Mouse (Mus musculus) limb, embryonic 15.5 days (tissue): ENCODE results near the gene Colgalt2. TPM values are rescaled to one million over a fixed set of nuclear protein-coding genes. Genes with fewer than 3 reads are reported as not detected.
"Not testable (repeated sequence)": the region's sequence is repeated elsewhere in the genome, so short reads cannot be mapped to it uniquely, and the experiment has no call there.

Experiments used
- ATAC-seq: fragments of 200-750 bp; cut with Nextera tagmentation; 2 replicates; pipeline ENCODE4 v1.8.0; 2017; ENCODE audit warnings: low read depth, moderate TSS enrichment; ENCODE audit not compliant: insufficient number of reproducible peaks, low FRiP score, low TSS enrichment
- H3K27ac ChIP-seq: fragments of 300-500 bp; sonication (generic); 2 replicates; pipeline ENCODE4 v1.5.1; 2015; ENCODE audit warnings: moderate library complexity, mild to moderate bottlenecking, inconsistent platforms
- H3K27me3 ChIP-seq: fragments of 300-500 bp; sonication (generic); 2 replicates; pipeline ENCODE4 v1.6.1; 2015; ENCODE audit warnings: inconsistent platforms
- H3K36me3 ChIP-seq: fragments of 300-500 bp; sonication (generic); 2 replicates; pipeline ENCODE4 v1.6.1; 2015; ENCODE audit warnings: inconsistent platforms
- H3K4me1 ChIP-seq: fragments of 300-500 bp; sonication (generic); 2 replicates; pipeline ENCODE4 v1.6.1; 2015; ENCODE audit warnings: inconsistent platforms
- H3K4me2 ChIP-seq: fragments of 300-500 bp; sonication (generic); 2 replicates; pipeline ENCODE4 v1.6.1; 2015; ENCODE audit warnings: mild to moderate bottlenecking, inconsistent platforms
- H3K4me3 ChIP-seq: fragments of 300-500 bp; sonication (generic); 2 replicates; pipeline ENCODE4 v1.5.1; 2015; ENCODE audit warnings: mild to moderate bottlenecking, inconsistent platforms
- H3K9ac ChIP-seq: fragments of 300-500 bp; sonication (generic); 2 replicates; pipeline ENCODE4 v1.6.1; 2015; ENCODE audit warnings: inconsistent platforms
- H3K9me3 ChIP-seq: fragments of 300-500 bp; sonication (generic); 2 replicates; pipeline ENCODE4 v1.6.1; 2016; ENCODE audit warnings: inconsistent platforms
- WGBS: fragments of 180-500 bp; shearing (Covaris S2); methylation state at CpG from one replicate; pipeline ENCODE4 v1.1.7; 2015; 5-methylcytosine and 5-hydroxymethylcytosine counted together
- polyA plus RNA-seq: library from polyadenylated mRNA; unstranded; fragments of >200 nt; fragmentation: Nextera tagmentation; extraction: Ambion mirVana; gene quantifications from 2 replicates; pipeline ENCODE4 v1.2.1, GENCODE M21; 2015

The Colgalt2 gene
- polyA plus RNA-seq, 1 experiment from 2014 or later: 8.4 TPM

DNA sequence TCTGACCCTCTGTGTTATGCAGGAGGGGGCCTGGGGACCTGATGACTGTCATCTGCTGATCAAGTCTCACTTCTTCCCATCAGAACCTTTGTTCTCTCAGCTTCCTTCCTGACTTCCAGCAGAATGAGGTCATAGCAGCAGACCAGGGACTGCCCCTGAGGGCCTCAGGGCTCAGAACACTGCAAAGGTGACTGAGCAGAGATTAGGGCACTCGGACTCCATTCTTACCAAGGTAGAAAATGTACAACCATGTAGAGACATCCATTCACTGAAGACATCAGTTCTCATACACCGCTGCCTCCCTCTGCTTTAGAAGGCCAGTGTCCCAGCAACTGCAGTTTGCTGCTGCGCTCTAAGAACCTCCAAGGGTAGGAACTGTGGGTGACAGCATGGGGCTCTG lies 23.4 kb downstream of the Colgalt2 start:
- peaks cover 9% of the 10 kb centered on the region for H3K4me1 ChIP-seq
- no peak overlapping the region for H3K9ac ChIP-seq
- H3K27ac ChIP-seq: no peak overlapping the region
- no peak overlapping the region for H3K4me2 ChIP-seq
- no peak for ATAC-seq
- H3K4me3 ChIP-seq: no peak overlapping the region
- no peaks in the 10 kb centered on the region for H3K27me3 ChIP-seq
- H3K36me3 ChIP-seq: no peaks in the 10 kb centered on the region
- H3K9me3 ChIP-seq: no peaks in the 10 kb centered on the region
- WGBS: 83% methylated on average over 3 of the region's 3 CpGs

DNA sequence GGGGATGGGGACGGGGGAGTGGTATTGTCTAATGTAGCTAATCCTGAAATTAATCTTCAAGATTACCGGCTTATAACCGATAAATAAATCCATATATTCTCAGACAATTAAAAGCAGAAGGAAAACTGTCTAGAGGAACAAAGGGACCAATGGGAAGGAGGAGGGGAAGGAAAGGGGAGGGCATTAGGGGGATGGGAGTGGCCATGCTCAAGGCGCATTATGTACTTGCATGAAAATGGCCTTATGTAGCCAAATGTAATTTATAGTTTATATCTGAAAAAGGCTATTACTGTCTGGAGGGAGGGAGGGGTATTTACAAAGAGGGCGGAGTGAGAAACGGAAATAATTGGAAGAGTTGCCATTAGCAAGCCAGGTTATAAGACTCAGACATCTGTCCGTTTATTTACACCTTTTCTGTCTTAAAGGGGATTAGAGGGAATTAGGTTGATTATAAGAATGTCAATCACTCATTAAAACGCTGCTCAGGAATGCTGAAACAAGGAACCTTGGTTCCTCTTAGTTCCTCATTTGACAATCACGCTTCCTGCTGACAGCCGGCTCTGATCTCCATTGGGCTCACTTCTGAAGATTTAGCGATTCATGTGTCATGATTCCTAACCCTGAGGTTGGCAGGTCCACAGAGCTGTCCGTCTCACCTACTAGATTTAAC lies 28.4 kb downstream of the Colgalt2 start:
- Histone ChIP-seq H3K9ac (no peak overlapping the region), H3K4me1 (no peaks in the 10 kb centered on the region), H3K27me3 (no peaks in the 10 kb centered on the region), H3K4me3 (no peak overlapping the region), H3K4me2 (no peak overlapping the region), H3K9me3 (no peaks in the 10 kb centered on the region), H3K36me3 (no peaks in the 10 kb centered on the region), H3K27ac (no peak overlapping the region)
- no peak for ATAC-seq
- WGBS: 62% methylated on average over 12 of the region's 12 CpGs

DNA sequence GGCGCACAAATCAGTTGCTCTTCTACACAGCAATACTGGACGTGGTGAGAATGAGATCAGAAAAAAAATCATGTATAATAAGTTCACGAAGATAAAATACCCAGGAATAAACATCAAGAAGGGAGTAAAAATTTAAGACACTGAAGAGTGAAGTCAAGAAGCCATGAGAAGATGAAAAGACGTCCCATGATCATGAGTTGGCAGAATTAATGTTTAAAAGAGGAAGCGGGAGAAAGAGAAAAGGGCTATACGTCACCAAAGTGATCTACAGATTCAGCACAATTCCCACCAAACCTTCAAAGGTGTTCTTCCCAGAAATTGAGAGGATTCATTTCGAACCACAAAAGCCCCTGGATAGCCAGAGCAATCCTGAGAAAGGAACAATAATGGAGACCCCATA lies 30.2 kb downstream of the Colgalt2 start:
- WGBS: 85% methylated on average over 7 of the region's 7 CpGs

DNA sequence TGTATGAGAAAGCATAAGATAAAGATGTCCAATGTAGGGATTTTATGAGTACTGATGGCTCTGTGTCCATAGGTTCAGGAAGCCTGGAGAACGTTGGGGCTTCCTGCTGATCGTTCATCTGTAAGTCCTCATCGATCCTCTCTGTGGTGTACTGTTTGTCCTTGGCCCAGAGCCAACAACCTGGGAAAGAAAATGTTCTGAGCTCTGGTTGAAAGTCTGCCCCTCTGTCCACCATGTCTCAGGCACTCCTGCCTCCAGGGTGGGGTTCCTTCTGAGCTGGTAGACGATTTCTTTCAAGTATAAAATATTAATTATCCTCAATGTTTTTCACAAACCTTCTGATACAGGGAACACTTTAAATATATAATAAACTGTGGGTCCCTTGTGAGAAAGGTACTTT lies 34.5 kb downstream of the Colgalt2 start:
- no peak for ATAC-seq
- Histone ChIP-seq H3K27ac (no peak overlapping the region), H3K36me3 (no peaks in the 10 kb centered on the region), H3K4me1 (no peaks in the 10 kb centered on the region), H3K27me3 (no peaks in the 10 kb centered on the region), H3K4me3 (no peak overlapping the region), H3K4me2 (no peak overlapping the region), H3K9me3 (no peaks in the 10 kb centered on the region), H3K9ac (no peak overlapping the region)
- 52% methylated on average over 4 of the region's 4 CpGs for WGBS

More for the DNA sequence above, 30.2 kb downstream of the Colgalt2 start:
- no peaks in the 10 kb centered on the region for H3K36me3 ChIP-seq
- H3K4me2 ChIP-seq: no peak overlapping the region
- no peaks in the 10 kb centered on the region for H3K9me3 ChIP-seq
- no peak overlapping the region for H3K9ac ChIP-seq
- H3K27me3 ChIP-seq: no peaks in the 10 kb centered on the region
- no peak for ATAC-seq
- H3K4me1 ChIP-seq: no peaks in the 10 kb centered on the region
- no peak overlapping the region for H3K4me3 ChIP-seq
- no peak overlapping the region for H3K27ac ChIP-seq

DNA sequence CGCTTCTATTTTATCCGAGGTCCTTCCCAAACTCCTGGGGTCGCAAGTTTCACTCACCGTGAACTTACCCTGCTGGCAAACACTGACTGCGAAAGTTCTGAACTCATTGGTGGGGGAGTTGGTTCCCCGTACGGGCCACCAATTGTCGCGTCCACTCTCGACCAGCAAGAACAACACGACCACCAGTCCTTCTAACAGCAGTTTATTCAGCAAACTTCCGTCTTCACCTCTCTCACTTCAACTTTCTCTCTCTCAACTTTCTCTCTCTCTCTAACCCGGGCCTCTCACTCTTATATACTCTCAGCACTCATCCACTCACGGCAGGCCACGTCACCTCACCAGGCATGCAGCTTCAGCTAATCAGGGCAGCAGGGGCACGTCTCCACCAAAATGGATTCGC lies 37.9 kb downstream of the Colgalt2 start:
- not testable (repeated sequence) for H3K27ac ChIP-seq, H3K36me3 ChIP-seq, H3K9me3 ChIP-seq, H3K27me3 ChIP-seq, H3K4me2 ChIP-seq, H3K9ac ChIP-seq, H3K4me1 ChIP-seq, H3K4me3 ChIP-seq, ATAC-seq
- WGBS: 83% methylated on average over 17 of the region's 17 CpGs

DNA sequence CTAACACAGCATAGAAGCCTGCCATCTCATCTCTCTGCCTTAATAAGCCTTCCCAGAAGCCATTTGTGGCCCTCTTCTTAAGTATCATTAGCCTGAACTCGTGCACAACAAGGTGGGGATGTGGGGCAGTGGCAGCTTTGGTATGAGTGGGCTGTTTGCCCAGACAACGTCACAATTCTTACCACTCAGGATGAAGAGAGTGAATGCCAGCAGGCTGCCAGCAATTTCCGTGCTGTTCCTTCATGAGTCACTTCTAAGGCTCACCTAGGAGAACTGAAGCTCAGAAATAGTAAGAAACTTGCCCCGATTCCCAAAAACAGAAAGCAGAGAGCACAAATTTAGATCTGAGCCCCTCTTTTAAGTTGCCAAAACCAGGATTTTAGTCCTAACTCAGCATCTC lies 39.8 kb downstream of the Colgalt2 start:
- no peak for ATAC-seq
- Histone ChIP-seq H3K4me2 (no peak overlapping the region), H3K36me3 (no peaks in the 10 kb centered on the region), H3K4me3 (no peak overlapping the region), H3K4me1 (no peaks in the 10 kb centered on the region), H3K27ac (no peak overlapping the region), H3K27me3 (no peaks in the 10 kb centered on the region), H3K9me3 (no peaks in the 10 kb centered on the region), H3K9ac (no peak overlapping the region)
- 51% methylated on average over 4 of the region's 4 CpGs for WGBS

DNA sequence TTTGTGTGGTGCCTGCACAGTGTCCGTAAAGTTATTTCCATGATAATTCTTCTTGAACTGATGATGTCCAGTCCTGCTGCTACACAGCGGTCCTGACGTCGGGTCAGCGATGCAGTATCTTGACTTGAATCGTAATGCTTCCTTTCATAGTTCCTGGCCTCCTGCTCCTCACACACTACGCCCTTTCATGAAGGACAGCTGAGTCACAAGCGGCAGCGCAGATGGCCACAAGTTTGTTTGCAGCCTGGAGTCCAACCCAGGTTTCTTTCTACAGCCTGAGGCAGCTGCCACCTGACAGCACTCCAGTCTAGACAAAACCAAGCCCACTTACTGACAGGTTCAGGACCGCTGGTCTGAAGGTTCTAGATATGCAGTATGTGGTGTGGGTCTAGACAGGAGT lies 40.2 kb downstream of the Colgalt2 start:
- no peaks in the 10 kb centered on the region for H3K4me1 ChIP-seq
- WGBS: 81% methylated on average over 10 of the region's 10 CpGs
- H3K27me3 ChIP-seq: no peaks in the 10 kb centered on the region
- no peaks in the 10 kb centered on the region for H3K36me3 ChIP-seq
- H3K9ac ChIP-seq: no peak overlapping the region
- no peak overlapping the region for H3K4me2 ChIP-seq
- no peaks in the 10 kb centered on the region for H3K9me3 ChIP-seq
- no peak for ATAC-seq
- no peak overlapping the region for H3K4me3 ChIP-seq
- H3K27ac ChIP-seq: no peak overlapping the region

DNA sequence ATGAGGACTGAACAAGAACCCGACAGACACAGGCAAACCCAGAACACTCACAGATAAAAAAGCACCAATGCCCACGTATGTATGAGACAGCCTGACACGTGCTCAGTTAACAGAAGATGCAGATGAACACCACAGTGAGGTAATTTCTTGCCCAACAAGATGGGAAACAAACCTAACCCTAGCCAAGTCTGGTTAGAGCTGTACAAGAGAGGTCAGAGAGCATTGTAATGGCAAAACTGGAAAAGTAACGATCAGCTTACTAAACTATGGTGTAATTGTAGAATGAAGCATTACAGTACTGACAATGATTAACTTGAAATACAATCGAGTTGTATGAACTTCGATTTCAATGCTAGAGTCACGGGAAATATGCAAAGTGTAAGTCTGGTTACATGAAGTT lies 45.0 kb downstream of the Colgalt2 start:
- H3K27me3 ChIP-seq: no peaks in the 10 kb centered on the region
- no peaks in the 10 kb centered on the region for H3K9me3 ChIP-seq
- H3K9ac ChIP-seq: no peak overlapping the region
- H3K4me2 ChIP-seq: no peak overlapping the region
- 86% methylated on average over 7 of the region's 7 CpGs for WGBS
- no peak for ATAC-seq
- no peak overlapping the region for H3K27ac ChIP-seq
- no peak overlapping the region for H3K4me3 ChIP-seq
- H3K36me3 ChIP-seq: no peaks in the 10 kb centered on the region
- no peaks in the 10 kb centered on the region for H3K4me1 ChIP-seq

DNA sequence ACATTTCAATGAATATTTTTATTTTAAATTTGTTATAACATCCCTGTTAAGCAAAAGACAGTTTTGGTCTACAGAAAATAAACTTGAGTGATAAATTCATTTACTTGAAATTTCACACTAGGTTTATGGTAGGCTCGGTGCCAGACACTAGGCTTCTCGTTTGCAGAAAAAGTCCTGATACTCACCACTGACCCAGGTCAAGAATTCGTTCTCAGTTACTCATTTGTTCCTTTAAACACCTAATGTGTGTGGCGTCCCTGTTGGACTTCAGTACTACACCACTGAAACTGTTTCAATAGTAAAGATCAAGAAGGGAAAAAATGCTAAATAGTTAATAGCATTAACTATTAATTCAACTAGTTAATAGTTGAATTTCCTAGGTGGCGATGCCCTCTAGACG lies 46.3 kb downstream of the Colgalt2 start:
- H3K27me3 ChIP-seq: no peaks in the 10 kb centered on the region
- ATAC-seq: no peak
- H3K4me3 ChIP-seq: no peak overlapping the region
- 64% methylated on average over 6 of the region's 6 CpGs for WGBS
- no peaks in the 10 kb centered on the region for H3K36me3 ChIP-seq
- no peak overlapping the region for H3K27ac ChIP-seq
- no peak overlapping the region for H3K9ac ChIP-seq
- H3K4me2 ChIP-seq: no peak overlapping the region
- no peaks in the 10 kb centered on the region for H3K9me3 ChIP-seq
- H3K4me1 ChIP-seq: no peaks in the 10 kb centered on the region

DNA sequence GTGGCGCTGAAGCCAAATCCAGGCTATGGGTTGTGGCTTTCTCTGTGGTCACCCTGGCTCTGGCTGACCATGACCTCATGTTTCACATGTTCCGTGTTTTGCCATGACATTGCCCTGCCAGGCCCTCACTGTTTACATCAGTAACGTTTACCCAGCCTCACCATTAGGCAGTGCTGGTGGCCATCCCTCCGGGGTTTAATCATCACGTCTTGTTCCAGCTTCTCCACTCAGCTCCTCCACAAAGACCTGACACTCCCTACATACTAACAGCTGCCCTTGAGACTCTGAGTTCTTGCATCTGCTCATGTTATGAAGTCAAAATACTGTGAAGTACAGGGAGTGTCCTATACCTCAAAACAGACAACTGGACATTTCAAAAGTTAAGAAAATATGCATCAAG lies 54.9 kb downstream of the Colgalt2 start:
- H3K9me3 ChIP-seq: no peaks in the 10 kb centered on the region
- H3K4me2 ChIP-seq: no peak overlapping the region
- no peaks in the 10 kb centered on the region for H3K36me3 ChIP-seq
- H3K4me1 ChIP-seq: peaks cover 5% of the 10 kb centered on the region; the same call in 1 of the 2 replicates
- H3K27me3 ChIP-seq: no peaks in the 10 kb centered on the region
- no peak overlapping the region for H3K4me3 ChIP-seq
- ATAC-seq: no peak
- WGBS: 72% methylated on average over 5 of the region's 5 CpGs
- H3K9ac ChIP-seq: no peak overlapping the region
- no peak overlapping the region for H3K27ac ChIP-seq

DNA sequence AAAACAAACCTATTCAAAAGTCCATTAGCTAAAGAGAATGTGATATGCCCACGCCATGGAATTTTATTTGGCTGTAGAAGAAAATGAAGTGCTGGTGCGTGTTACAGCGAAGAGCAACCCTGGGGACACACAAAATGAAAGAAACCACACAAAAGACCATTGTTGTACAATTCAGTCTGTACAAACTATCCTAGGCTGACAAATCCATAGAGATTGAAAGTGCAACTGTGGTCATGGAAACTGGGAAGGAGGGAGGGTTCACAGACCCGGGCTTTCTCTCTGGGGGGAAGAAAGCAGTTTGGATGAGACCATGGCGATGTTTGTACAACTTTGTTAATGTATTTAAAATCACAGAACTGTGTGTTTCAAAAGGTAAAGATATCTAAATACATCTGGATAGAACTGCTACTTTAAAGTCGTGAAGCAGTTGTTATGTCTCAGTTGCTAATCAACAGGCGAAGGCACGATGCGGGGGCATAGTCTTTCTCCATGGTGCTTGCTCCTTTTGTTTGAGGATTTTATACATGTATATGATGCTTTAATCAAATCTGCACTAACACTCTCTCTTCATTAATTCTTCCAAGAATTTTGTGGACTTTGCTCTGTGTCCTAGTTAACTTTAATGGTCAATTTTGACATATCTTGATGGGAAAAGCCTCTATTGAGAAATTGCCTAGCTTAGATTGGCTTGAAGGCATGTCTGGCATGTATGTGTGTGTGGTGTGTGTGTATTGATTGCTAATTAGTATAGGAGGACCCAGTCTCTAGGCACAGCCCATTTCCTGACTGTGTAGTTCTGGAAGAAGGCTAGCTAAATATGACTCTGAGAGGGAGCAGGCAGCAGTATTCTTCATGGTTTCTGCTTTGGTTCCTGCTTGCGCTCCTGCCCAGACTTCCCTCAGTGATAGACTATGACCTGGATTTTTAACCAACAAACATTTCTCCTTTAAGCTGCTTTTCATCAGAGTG lies 55.9 kb downstream of the Colgalt2 start:
- H3K4me3 ChIP-seq: no peak overlapping the region
- H3K27me3 ChIP-seq: no peaks in the 10 kb centered on the region
- H3K4me1 ChIP-seq: peaks cover 5% of the 10 kb centered on the region; the same call in 1 of the 2 replicates
- ATAC-seq: no peak
- no peaks in the 10 kb centered on the region for H3K36me3 ChIP-seq
- 71% methylated on average over 10 of the region's 10 CpGs for WGBS
- no peaks in the 10 kb centered on the region for H3K9me3 ChIP-seq
- no peak overlapping the region for H3K27ac ChIP-seq
- no peak overlapping the region for H3K9ac ChIP-seq
- H3K4me2 ChIP-seq: no peak overlapping the region

DNA sequence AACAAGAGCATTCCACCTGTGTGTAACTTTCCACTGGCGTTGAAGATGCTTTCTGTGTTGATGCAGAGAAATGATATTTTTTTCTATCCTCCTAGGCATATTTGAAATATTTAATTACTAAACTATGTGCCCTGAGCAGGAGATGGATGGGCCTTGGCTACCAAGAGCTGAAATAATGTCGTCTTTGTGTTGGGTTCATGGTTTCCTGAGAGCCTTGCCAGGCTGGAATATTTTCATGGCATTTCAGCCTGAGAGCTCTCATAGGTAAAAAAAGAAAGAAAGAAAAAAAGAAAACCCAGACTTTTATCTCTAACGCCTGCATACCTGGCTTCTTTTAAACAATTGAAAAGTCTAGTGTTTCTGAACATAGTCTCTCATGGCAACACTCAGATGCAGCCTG lies 56.6 kb downstream of the Colgalt2 start:
- WGBS: 58% methylated on average over 3 of the region's 3 CpGs
- Histone ChIP-seq H3K27me3 (no peaks in the 10 kb centered on the region), H3K4me1 (peaks cover 5% of the 10 kb centered on the region; the same call in 1 of the 2 replicates), H3K4me2 (no peak overlapping the region), H3K27ac (no peak overlapping the region), H3K36me3 (no peaks in the 10 kb centered on the region), H3K4me3 (no peak overlapping the region), H3K9ac (no peak overlapping the region), H3K9me3 (no peaks in the 10 kb centered on the region)
- ATAC-seq: no peak
